Mouse (Mus musculus) stomach, embryonic 16.5 days (tissue): ENCODE data around the gene Olfr748. TPM values are rescaled to one million over a fixed set of nuclear protein-coding genes. Genes with fewer than 3 reads are reported as not detected.
"Not testable (repeated sequence)": the region's sequence is repeated elsewhere in the genome, so short reads cannot be mapped to it uniquely, and the experiment has no call there.

ENCODE experiments used
- ATAC-seq: fragments of 200-750 bp; cut with Nextera tagmentation; 2 replicates; pipeline ENCODE4 v1.8.0; 2017; ENCODE audit warnings: moderate number of reproducible peaks, moderate TSS enrichment; ENCODE audit not compliant: insufficient read depth, low FRiP score
- H3K27ac ChIP-seq: fragments of 300-500 bp; sonication (generic); 2 replicates; pipeline ENCODE4 v1.5.1; 2014; ENCODE audit warnings: low read length
- H3K27me3 ChIP-seq: fragments of 300-500 bp; sonication (generic); 2 replicates; pipeline ENCODE4 v1.6.1; 2014; ENCODE audit warnings: low read length, control low read depth, mixed read lengths; ENCODE audit not compliant: control insufficient read depth, insufficient read depth
- H3K36me3 ChIP-seq: fragments of 300-500 bp; sonication (generic); 2 replicates; pipeline ENCODE4 v1.6.1; 2014; ENCODE audit warnings: low read length; ENCODE audit not compliant: control insufficient read depth, insufficient read depth
- H3K4me1 ChIP-seq: fragments of 300-500 bp; sonication (generic); 2 replicates; pipeline ENCODE4 v1.6.1; 2014; ENCODE audit warnings: low read length, control low read depth, mixed read lengths; ENCODE audit not compliant: control insufficient read depth, insufficient read depth
- H3K4me2 ChIP-seq: fragments of 300-500 bp; sonication (generic); 2 replicates; pipeline ENCODE4 v1.6.1; 2014; ENCODE audit warnings: low read depth, low read length, mixed read lengths
- H3K4me3 ChIP-seq: fragments of 300-500 bp; sonication (generic); replicated peaks from 2 replicates; pipeline ENCODE4 v1.5.1; 2014; ENCODE audit warnings: mild to moderate bottlenecking, low read length
- H3K9ac ChIP-seq: fragments of 300-500 bp; sonication (generic); 2 replicates; pipeline ENCODE4 v1.6.1; 2014; ENCODE audit warnings: low read length
- H3K9me3 ChIP-seq: fragments of 300-500 bp; sonication (generic); replicated peaks from 2 replicates; pipeline ENCODE4 v1.6.1; 2016; ENCODE audit warnings: low read length, control low read depth; ENCODE audit not compliant: control insufficient read depth
- WGBS: fragments of 180-500 bp; shearing (Covaris S2); extraction: QIAGEN DNeasy Blood & Tissue Kit; methylation state at CpG from one replicate; pipeline ENCODE4 v1.1.7; 2014; 5-methylcytosine and 5-hydroxymethylcytosine counted together
- polyA plus RNA-seq: library from polyadenylated mRNA; unstranded; fragments of >200 nt; fragmentation: Nextera tagmentation; extraction: Ambion mirVana; gene quantifications from 2 replicates; pipeline ENCODE4 v1.2.1, GENCODE M21; 2015

Gene Olfr748
- not detected in 2 replicates for polyA plus RNA-seq

DNA sequence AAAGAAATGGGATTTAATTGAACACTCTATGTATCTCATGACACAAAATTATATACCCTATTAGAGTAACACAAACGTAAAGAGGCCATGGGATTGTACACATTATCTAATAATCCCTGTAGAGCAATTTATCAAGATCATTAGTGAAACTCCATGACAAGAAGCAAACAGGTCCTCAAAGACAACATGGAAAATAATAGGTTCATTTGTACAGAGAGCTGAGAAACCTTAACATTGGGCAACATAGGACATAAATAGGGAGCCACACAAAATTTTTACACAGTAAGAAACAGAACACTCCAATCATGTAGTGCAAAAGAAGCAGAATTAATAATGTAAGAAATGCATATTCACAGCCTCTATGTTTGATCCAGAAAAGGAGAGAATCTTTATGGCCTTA, at the start of gene Olfr748:
TSS of gene Olfr748 (plus strand) at position 301 of the 400 bp plus-strand sequence.
- Histone ChIP-seq H3K4me1 (no peaks in the 10 kb centered on the region), H3K27me3 (no peaks in the 10 kb centered on the region), H3K4me3 (no peak within 1 kb of the TSS), H3K27ac (no peak within 1 kb of the TSS), H3K9me3 (no peaks in the 10 kb centered on the region), H3K36me3 (no peaks in the 10 kb centered on the region), H3K9ac (no peak within 1 kb of the TSS), H3K4me2 (no peak within 1 kb of the TSS)
- ATAC-seq, result no peak
- WGBS, result 58% methylated on average over 1 of the region's 1 CpGs

DNA sequence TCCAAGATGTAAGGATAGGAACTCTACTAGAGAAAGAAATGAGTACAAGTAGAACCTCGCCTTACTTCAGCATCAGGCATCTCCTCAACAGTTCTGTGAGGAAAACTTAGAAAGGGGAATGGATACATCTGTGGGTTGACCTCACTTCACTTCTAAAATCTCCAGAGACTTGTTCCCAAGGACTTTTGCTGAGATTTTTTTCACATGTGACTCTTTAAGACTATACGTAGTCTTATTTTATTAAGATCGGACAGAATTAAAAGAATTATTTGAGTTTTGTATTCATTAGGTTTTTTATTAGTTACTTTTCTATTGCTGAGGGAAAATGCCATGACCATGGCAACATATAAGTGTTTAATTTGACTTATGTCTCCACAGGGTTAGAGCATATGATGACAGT, 14.1 kb upstream of the Olfr748 start, which contains the start of gene Olfr747:
TSS of gene Olfr747 (minus strand) at position 101 of the 400 bp plus-strand sequence.
- H3K9me3 ChIP-seq, result no peaks in the 10 kb centered on the region
- no peak within 1 kb of the TSS for H3K4me3 ChIP-seq
- no peak within 1 kb of the TSS for H3K9ac ChIP-seq
- ATAC-seq, result no peak
- no peak within 1 kb of the TSS for H3K27ac ChIP-seq
- H3K4me1 ChIP-seq, result no peaks in the 10 kb centered on the region
- WGBS, result 91% methylated on average over 3 of the region's 3 CpGs
- no peaks in the 10 kb centered on the region for H3K36me3 ChIP-seq
- no peak within 1 kb of the TSS for H3K4me2 ChIP-seq
- no peaks in the 10 kb centered on the region for H3K27me3 ChIP-seq

DNA sequence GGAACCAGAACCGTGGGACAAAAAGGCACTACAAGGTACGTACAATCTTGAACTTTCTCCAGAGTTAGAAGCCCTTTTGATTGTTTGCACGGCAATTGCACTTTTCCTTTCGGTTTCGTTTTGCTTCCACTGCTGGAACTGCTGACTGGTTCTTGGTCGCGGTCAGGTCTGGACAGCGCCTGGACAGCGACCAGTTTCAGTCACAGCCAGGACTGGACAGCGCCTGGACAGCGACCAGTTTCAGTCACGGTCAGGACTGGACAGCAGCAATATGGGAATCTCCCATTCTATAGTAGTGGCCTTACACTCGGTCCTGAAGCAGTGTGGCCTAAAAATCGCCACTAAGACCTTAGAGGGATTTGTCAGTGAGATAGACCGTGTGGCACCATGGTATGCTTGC, 12.7 kb downstream of the Olfr748 start:
- H3K4me2 ChIP-seq, H3K4me3 ChIP-seq, H3K27ac ChIP-seq, H3K9me3 ChIP-seq, ATAC-seq, H3K9ac ChIP-seq, H3K36me3 ChIP-seq, H3K4me1 ChIP-seq, H3K27me3 ChIP-seq: not testable (repeated sequence)
- WGBS, result 89% methylated on average over 15 of the region's 15 CpGs

DNA sequence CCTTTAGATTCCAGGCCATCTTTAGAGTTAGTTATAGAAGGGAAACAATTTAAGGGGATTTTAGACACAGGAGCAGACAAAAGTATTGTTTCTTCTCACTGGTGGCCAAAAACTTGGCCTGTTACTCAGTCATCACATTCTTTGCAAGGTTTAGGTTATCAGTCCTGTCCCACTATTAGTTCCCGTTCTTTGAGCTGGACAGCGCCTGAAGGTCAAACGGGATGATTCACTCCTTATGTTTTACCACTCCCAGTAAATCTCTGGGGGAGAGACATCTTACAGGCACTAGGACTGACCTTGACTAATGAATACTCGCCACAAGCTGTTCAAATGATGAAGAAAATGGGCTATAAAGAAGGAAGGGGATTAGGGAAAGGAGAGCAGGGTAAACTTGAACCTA, 15.2 kb downstream of the Olfr748 start:
- not testable (repeated sequence) for H3K36me3 ChIP-seq, H3K9me3 ChIP-seq, H3K27ac ChIP-seq, ATAC-seq, H3K4me1 ChIP-seq, H3K27me3 ChIP-seq, H3K4me3 ChIP-seq, H3K9ac ChIP-seq, H3K4me2 ChIP-seq
- WGBS, result 88% methylated on average over 3 of the region's 4 CpGs

DNA sequence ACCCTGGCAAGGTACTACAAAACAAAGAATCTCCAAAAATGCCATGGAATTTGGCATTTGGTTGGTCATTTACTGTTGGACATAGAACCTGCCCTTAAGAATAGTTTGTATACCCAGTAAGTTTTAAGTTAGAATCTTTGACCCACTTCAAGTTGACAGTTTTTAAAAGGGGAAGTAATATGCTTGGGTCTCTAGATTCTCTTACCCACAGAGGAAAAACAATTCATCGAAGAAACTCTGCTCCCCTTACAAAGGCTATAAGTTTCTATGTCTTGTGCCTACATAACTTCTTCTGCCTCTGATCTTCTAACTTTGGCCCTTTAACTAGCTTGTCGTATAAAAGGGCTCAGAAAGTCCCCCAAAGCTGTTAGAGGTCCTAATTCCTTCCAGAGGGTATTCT, 33.2 kb downstream of the Olfr748 start:
- no peak overlapping the region for H3K4me3 ChIP-seq
- H3K4me2 ChIP-seq, result no peak overlapping the region
- H3K36me3 ChIP-seq, result no peaks in the 10 kb centered on the region
- no peak for ATAC-seq
- no peaks in the 10 kb centered on the region for H3K4me1 ChIP-seq
- no peak overlapping the region for H3K27ac ChIP-seq
- H3K9me3 ChIP-seq, result no peaks in the 10 kb centered on the region
- H3K27me3 ChIP-seq, result no peaks in the 10 kb centered on the region
- H3K9ac ChIP-seq, result no peak overlapping the region
- 73% methylated on average over 2 of the region's 2 CpGs for WGBS

DNA sequence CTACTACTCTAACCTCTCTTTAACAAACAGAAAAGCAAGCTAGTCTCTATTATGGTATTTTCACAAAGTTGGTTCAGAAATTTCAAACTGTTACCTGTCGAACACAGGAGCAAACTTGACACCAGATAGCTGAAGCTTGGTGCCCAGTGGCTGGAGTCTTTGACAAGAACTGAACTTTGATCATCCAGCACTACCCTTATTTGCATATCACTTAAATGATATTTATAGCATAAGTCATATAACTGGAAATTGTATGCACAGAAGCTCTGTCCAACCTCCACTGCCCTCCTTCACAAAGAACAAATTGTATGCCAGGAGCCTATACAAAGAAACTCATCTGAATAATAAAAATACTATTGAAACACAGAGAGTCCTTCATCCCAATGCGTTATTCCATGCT, 34.4 kb downstream of the Olfr748 start:
- 69% methylated on average over 2 of the region's 2 CpGs for WGBS
- H3K9me3 ChIP-seq, result no peaks in the 10 kb centered on the region
- H3K27me3 ChIP-seq, result no peaks in the 10 kb centered on the region
- H3K9ac ChIP-seq, result no peak overlapping the region
- no peaks in the 10 kb centered on the region for H3K4me1 ChIP-seq
- no peak for ATAC-seq
- no peaks in the 10 kb centered on the region for H3K36me3 ChIP-seq
- H3K4me2 ChIP-seq, result no peak overlapping the region
- H3K27ac ChIP-seq, result no peak overlapping the region
- no peak overlapping the region for H3K4me3 ChIP-seq

DNA sequence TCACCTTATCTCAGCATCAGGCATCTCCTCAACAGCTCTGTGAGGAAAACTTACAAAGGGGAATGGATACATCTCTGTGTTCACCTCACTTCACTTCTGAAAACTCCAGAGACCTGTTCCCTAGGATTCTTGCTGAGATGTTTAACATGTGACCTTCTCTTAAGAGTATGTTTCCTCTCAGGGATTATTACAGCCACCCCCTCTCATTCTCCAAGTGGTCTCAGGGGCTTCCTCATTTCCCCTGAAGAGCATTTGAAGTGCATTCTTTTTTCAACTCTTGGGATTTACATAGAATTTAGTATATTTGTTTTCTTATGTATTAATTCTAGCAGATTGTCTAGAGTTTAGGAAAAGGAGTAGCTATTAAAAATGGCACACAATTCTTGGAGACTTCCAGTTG, 37.8 kb downstream of the Olfr748 start, which contains the start of gene Olfr749:
TSS of gene Olfr749 (minus strand) at position 101 of the 400 bp plus-strand sequence.
- Histone ChIP-seq H3K4me3 (no peak within 1 kb of the TSS), H3K36me3 (no peaks in the 10 kb centered on the region), H3K27me3 (no peaks in the 10 kb centered on the region), H3K4me2 (no peak within 1 kb of the TSS), H3K9me3 (no peaks in the 10 kb centered on the region), H3K27ac (no peak within 1 kb of the TSS), H3K4me1 (no peaks in the 10 kb centered on the region), H3K9ac (no peak within 1 kb of the TSS)
- ATAC-seq, result no peak

DNA sequence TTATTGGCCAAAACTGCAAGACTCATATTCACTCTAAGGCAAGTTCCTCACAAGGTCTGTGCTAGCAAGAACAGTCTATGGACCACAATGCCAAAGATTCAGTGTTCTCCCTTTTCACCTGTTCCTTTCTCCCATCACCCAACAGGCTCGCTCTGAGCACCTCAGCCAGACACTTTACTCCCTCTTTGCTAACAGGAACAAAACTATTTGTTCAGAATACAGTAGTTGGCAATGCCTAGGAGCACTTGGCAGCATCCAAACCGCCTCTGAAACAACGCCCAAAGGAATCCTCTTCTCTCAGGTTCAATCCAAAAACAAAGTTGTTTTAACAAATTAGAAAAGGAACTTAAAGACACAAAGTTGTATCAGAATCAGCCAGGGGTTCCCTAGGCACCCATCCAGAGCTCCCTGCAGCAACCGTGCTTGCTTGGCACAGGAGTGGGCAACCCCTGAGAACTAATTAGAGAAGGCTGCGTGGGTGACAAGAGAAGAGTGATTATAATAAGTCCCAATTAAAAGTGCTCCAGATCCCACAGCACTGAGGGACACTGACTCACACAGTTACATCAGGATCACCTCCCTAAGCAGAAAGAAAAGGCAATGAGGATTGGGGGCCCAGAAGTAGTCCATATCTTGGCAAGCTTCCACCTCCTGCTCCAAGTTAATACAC, 51.4 kb downstream of the Olfr748 start:
- Histone ChIP-seq H3K36me3 (no peaks in the 10 kb centered on the region), H3K4me2 (no peak overlapping the region), H3K4me3 (no peak overlapping the region), H3K4me1 (no peaks in the 10 kb centered on the region), H3K9me3 (no peaks in the 10 kb centered on the region), H3K9ac (no peak overlapping the region), H3K27ac (no peak overlapping the region), H3K27me3 (no peaks in the 10 kb centered on the region)
- ATAC-seq, result no peak
- WGBS, result 78% methylated on average over 5 of the region's 5 CpGs
